Mouse (Mus musculus) liver, adult 2 months (tissue): ENCODE measurements around the gene Cnga1. TPM values are rescaled to one million over a fixed set of nuclear protein-coding genes. Genes with fewer than 3 reads are reported as not detected.
A peak's percentile ranks its signal among the peaks of the same experiment; 100 is the strongest.
"Not testable (repeated sequence)": the region's sequence is repeated elsewhere in the genome, so short reads cannot be mapped to it uniquely, and the experiment has no call there.

Experiments used
- DNase-seq: peaks from one replicate; pipeline ENCODE4 v3.0.0-alpha.2; 2011; ENCODE audit warnings: low read depth, low spot score; ENCODE audit errors: extremely low read depth
- H3K27ac ChIP-seq: fragments of 200-500 bp; replicated peaks from 2 replicates; pipeline ENCODE4 v1.5.1; 2012; ENCODE audit warnings: low read depth, mild to moderate bottlenecking, control low read depth, inconsistent platforms, low read length; ENCODE audit not compliant: insufficient read depth
- H3K27me3 ChIP-seq: fragments of 200-500 bp; 2 replicates; pipeline ENCODE4 v1.6.1; 2012; ENCODE audit warnings: mild to moderate bottlenecking, moderate library complexity, low read length, inconsistent platforms; ENCODE audit not compliant: control insufficient read depth, insufficient read depth
- H3K36me3 ChIP-seq: fragments of 200-500 bp; 2 replicates; pipeline ENCODE4 v1.6.1; 2012; ENCODE audit warnings: low read length, inconsistent platforms; ENCODE audit not compliant: control insufficient read depth, insufficient read depth
- H3K4me1 ChIP-seq: fragments of 200-500 bp; 2 replicates; pipeline ENCODE4 v1.6.1; 2011; ENCODE audit warnings: low read length; ENCODE audit not compliant: control insufficient read depth, insufficient read depth
- H3K4me3 ChIP-seq: fragments of 200-500 bp; 2 replicates; pipeline ENCODE4 v1.5.1; 2011; ENCODE audit warnings: low read depth, mild to moderate bottlenecking, control low read depth, low read length, moderate library complexity; ENCODE audit not compliant: insufficient read depth
- H3K79me2 ChIP-seq: fragments of 200-500 bp; 2 replicates; pipeline ENCODE4 v1.6.1; 2012; ENCODE audit warnings: inconsistent platforms, mild to moderate bottlenecking, low read length, moderate library complexity; ENCODE audit not compliant: control insufficient read depth, insufficient read depth
- H3K9ac ChIP-seq: fragments of 200-500 bp; 2 replicates; pipeline ENCODE4 v1.6.1; 2012; ENCODE audit warnings: low read depth, mild to moderate bottlenecking, control low read depth, inconsistent platforms, low read length
- CTCF ChIP-seq: fragments of 200-500 bp; IDR thresholded peaks from 2 replicates; pipeline ENCODE4 v1.5.1; 2011; ENCODE audit warnings: low read depth, low read length, control low read depth
- POLR2A ChIP-seq: fragments of 200-500 bp; IDR thresholded peaks from 2 replicates; pipeline ENCODE4 v1.6.1; 2011; ENCODE audit warnings: low read length, control low read depth; ENCODE audit not compliant: insufficient read depth; ENCODE audit errors: extremely low read depth
- WGBS: fragments of 180-500 bp; shearing (Covaris S2); methylation state at CpG from one replicate; pipeline ENCODE4 v1.1.7; 2018; 5-methylcytosine and 5-hydroxymethylcytosine counted together
- polyA plus RNA-seq: library from polyadenylated mRNA; depleted of rRNA; stranded (reverse); fragments of >200 nt; gene quantifications from 2 replicates; pipeline ENCODE4 v1.2.3, GENCODE M21; 2012
- total RNA-seq: library from RNA; depleted of rRNA; stranded (reverse); fragments of >200 nt; gene quantifications from 2 replicates; pipeline ENCODE4 v1.2.3, GENCODE M21; 2014

Cnga1 gene
- total and polyA plus RNA-seq, 2 experiments, result not detected

DNA sequence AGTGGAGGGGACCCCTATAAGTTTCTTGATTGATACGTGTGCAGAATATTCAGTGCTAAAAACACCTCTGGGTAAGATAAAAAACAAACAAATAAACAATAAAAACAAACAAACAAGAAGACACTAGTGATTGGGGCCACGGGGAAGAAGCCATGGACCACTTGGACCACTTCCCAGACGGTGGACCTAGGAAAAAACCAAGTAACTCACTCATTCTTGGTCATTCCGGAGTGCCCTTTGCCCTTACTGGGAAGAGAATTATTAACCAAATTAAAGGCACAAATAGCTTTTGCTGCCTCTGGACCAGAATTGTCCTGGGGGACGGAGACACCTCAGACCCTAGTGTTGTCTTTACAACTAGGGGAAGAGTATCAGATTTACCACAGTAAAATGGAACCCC, 78.5 kb downstream of the Cnga1 start:
- 41% methylated on average over 5 of the region's 5 CpGs for WGBS
- Histone ChIP-seq H3K36me3 (no peaks in the 10 kb centered on the region), H3K79me2 (no peaks in the 10 kb centered on the region), H3K4me3 (no peak overlapping the region), H3K27me3 (no peaks in the 10 kb centered on the region), H3K9ac (no peak overlapping the region), H3K27ac (no peak overlapping the region), H3K4me1 (no peaks in the 10 kb centered on the region)
- TF ChIP-seq CTCF, result no peak
- no peak for TF ChIP-seq POLR2A
- peak; percentile 81 for DNase-seq

DNA sequence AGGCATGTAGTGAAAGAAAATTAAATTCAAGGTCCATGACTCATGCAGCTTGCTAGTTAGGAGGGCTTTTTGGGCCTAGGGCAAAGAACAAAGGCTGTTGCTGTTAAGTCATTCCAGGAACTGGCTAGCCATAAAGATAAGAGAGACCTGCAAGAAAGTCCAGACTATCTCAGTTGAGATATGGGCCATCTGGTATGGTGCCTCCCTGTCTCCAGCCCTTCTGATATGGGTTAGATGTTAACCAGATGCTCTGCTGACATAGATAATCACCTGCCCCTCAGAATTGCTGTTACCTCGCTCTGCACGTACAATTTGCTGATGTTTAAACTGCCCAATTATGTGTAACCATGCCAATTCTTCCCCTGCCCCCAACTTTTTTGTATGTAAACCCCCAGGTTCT, 80.9 kb downstream of the Cnga1 start:
- not testable (repeated sequence) for H3K27me3 ChIP-seq, H3K27ac ChIP-seq, H3K9ac ChIP-seq, H3K4me1 ChIP-seq, H3K4me3 ChIP-seq, H3K79me2 ChIP-seq, DNase-seq, H3K36me3 ChIP-seq
- WGBS, result 82% methylated on average over 2 of the region's 2 CpGs

DNA sequence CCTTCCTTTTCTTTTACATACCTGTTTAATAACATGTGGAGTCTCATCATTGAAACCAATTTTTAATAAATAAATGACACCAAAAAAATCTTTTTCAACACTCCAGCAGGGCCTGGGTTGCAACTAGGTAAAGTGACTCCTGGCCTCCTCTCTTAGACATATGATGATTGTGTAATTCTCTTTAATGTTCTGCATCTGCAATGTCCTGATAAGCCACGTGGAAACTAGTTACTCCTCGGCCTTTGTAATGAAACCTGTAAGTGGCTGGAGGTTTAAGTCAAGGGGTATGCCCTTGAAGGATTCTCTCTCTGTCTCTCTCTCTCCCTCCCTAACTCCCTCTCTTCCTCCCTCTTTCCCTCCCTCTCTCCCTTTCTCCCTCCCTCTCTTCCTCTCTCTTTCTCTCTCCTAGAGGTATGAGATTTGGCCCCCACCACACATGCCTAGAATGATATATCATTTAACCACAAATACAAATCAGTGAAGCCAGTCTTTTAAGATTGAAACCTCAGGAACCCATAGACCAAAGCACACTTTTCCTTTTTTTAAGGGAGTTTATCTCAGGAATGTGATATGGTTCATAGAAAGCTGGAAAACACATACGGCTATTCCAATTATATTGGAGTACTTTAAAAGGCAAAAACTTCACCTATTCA, 83.0 kb downstream of the Cnga1 start:
- no peak for DNase-seq
- H3K27me3 ChIP-seq, result no peaks in the 10 kb centered on the region
- H3K27ac ChIP-seq, result no peak overlapping the region
- peaks cover under 1% of the 10 kb centered on the region for H3K36me3 ChIP-seq
- 60% methylated on average over 3 of the region's 3 CpGs for WGBS
- no peak overlapping the region for H3K4me3 ChIP-seq
- peaks cover 6% of the 10 kb centered on the region; the same call in 1 of the 2 replicates for H3K79me2 ChIP-seq
- H3K4me1 ChIP-seq, result peaks cover 3% of the 10 kb centered on the region; the same call in 1 of the 2 replicates
- TF ChIP-seq POLR2A (no peak), CTCF (no peak)
- H3K9ac ChIP-seq, result no peak overlapping the region

DNA sequence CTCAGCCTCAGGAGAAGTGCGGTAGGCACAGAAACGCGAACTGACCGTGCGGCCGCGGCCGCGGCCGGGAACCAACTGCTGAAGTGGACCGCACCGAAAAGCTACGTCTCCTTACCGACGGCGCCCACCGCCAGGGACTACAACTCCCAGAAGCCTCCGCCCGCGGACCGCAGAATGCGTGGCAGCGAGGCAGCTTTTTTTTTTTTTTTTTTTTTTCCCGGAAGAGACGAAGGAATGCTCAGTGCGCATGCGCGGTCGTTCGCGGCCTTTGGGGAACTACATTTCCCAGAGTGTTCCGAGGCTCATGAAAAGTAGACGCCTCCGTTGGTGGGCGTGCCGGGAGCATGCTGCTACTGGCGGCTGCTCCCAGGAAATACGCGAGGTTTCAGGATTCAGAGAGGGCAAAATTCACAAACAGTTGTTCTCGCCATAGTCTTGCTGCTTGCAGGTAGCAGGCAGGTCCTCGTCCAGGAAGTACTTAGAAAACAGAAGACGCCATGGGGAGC, 84.5 kb downstream of the Cnga1 start, which contains the start of gene Nfxl1:
Gene Nfxl1, minus strand, starts transcription at position 141 of the 506 bp plus-strand sequence.
- Histone ChIP-seq H3K27me3 (no peaks in the 10 kb centered on the region), H3K4me1 (peaks cover 3% of the 10 kb centered on the region; the same call in 1 of the 2 replicates), H3K9ac (peak within 1 kb of the TSS; percentile 93), H3K79me2 (peaks cover 6% of the 10 kb centered on the region; the same call in 1 of the 2 replicates), H3K4me3 (peak within 1 kb of the TSS; percentile 90), H3K27ac (peak within 1 kb of the TSS; percentile 68), H3K36me3 (peaks cover 7% of the 10 kb centered on the region)
- under 1% methylated on average over 42 of the region's 42 CpGs for WGBS
- no peak for TF ChIP-seq CTCF
- peak; percentile 89 for TF ChIP-seq POLR2A
- peak; percentile 95 for DNase-seq

DNA sequence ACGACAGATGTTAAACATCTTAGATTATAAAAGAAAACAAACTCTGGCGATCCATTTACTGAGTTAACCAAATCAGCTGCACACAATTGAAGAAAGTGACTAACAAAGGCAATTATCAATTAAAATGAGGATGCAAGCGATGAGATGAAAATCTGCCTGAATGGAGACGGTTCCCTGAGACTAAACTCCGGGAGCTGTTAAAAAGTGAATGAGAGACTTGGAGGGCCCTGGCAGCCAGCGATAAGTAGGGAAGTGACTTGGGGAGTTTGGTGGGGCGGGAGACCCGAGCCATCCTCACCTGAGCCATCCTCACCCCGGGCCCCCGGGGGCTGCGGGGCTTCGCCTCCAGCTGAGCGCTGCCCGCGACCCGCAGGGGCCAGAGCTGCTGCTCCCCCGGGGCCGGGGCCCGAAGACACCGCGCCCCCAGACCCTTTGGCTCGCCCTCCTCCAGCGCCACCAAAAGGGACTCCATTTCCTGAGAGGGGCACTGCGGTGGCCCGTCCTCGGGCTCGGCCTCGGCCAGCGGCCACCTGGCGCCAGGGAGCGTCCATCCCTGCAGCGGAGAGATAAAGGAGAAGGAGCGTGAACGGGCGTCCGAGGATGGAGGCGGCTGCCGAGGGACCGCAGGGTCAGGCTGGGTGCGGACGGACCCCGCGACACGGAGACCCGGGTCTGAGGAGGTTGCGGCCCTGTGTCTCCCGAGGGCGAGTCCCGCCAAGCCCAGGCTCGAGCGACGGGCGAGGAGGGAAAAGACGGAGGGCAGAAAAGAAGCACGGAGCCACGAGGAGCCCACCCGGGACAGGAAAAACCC, 85.2 kb downstream of the Cnga1 start:
- DNase-seq, result no peak
- WGBS, result 1% methylated on average over 57 of the region's 57 CpGs

More for the DNA sequence above, 85.2 kb downstream of the Cnga1 start:
- Histone ChIP-seq H3K4me1 (peaks cover 3% of the 10 kb centered on the region; the same call in 1 of the 2 replicates), H3K27me3 (no peaks in the 10 kb centered on the region), H3K79me2 (peaks cover 6% of the 10 kb centered on the region; the same call in 1 of the 2 replicates), H3K27ac (peak overlapping the region; percentile 68), H3K4me3 (peak overlapping the region; percentile 90), H3K9ac (peak overlapping the region; percentile 93), H3K36me3 (peaks cover 9% of the 10 kb centered on the region)
- no peak for TF ChIP-seq POLR2A
- no peak for TF ChIP-seq CTCF
